Mouse (Mus musculus) gastrocnemius, postnatal 25 days (tissue): Measurements from ENCODE around the gene Lamtor4. TPM values are rescaled to one million over a fixed set of nuclear protein-coding genes. Genes with fewer than 3 reads are reported as not detected.
A peak's percentile ranks its signal among the peaks of the same experiment; 100 is the strongest.
"Not testable (repeated sequence)": the region's sequence is repeated elsewhere in the genome, so short reads cannot be mapped to it uniquely, and the experiment has no call there.

ENCODE experiments used
- DNase-seq: peaks from one replicate; pipeline ENCODE4 v3.0.0; 2022
- long read RNA-seq, 2 experiments: library from polyadenylated mRNA; stranded (forward); transcript quantifications; one replicate each; pipeline ENCODE4 v2.0.0; 2021
- total RNA-seq, 2 experiments: library from RNA; stranded (reverse); gene quantifications; 1 replicate in 1 of 2; 2 replicates in 1 of 2; pipeline ENCODE4 v1.2.3; 2021

Gene Lamtor4
- total RNA-seq, result 10 to 100 TPM; 48.3 to 50.8 TPM
- long read RNA-seq, experiment 1, transcript Lamtor4-201 (4 exons, 877 nt), result minor isoform, 41 of 109 reads
- long read RNA-seq, experiment 1, transcript Lamtor4-202 (3 exons, 980 nt), result major isoform, 63 of 109 reads
- long read RNA-seq, experiment 1, partial matches to known transcripts, result 4 of 109 reads
- long read RNA-seq, experiment 1, other reads (novel, unspliced or antisense), result 1 of 109 reads
- long read RNA-seq, experiment 2, transcript Lamtor4-202 (3 exons, 980 nt), result major isoform, 42 of 83 reads
- long read RNA-seq, experiment 2, transcript Lamtor4-201 (4 exons, 877 nt), result minor isoform, 30 of 83 reads
- long read RNA-seq, experiment 2, partial matches to known transcripts, result 9 of 83 reads
- long read RNA-seq, experiment 2, other reads (novel, unspliced or antisense), result 2 of 83 reads

DNA sequence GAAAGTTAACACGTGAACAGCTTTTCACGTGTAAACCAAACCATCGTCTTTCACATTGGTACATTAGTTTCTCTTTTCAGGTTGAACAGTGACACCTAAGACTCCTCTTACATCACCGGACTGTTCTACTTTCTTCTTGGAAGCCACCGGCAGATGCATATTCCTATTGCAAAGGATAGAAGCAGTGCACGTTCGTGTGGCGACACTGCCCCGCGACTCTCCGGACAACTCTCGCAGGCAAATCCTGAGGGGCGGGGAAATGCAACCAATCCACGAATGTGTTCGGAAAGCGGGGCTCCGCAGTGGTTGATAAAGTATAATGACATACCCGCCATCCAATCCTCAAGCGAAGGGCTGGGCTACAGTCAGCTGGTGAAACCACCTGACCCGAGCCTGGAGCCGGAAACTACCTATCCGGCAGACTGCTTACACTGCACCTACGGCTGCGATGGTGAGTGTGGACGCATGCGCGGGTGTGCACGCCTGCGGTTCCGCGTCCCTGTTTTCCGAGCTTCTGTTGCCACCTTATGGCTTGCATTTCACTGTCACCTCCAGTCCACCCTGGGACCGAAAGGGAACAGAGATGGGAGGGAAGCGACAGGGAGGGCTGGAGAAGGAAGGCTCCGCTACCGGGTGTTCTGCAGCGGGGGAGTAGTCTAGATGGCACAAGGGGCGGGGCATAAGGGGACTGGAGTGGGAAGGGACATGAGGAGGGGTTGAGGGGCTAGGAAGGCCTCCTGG, at the start of gene Lamtor4:
Gene Lamtor4, plus strand, starts transcription at position 130 of the 741 bp plus-strand sequence.
- DNase-seq, result peak; percentile 93

DNA sequence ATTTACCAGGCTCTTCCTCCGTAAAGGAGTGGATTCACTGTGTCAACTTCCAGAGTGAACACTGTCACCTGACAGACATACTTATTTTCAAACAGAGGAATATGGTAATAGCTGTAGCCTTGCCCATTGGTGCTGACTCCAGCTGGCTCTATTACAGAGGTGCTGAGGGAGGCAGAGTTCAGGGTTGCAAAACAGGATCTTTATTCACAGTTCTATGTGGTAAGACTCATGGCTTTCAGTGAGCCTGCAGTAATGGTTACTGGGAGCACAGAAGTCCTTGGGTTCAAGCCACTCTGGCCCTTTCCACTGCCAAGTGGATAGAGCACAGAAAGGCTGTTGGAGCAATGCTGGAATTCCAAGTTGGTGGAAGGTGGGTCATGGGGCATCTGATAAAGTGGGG, 48.0 kb upstream of the Lamtor4 start:
- no peak for DNase-seq

DNA sequence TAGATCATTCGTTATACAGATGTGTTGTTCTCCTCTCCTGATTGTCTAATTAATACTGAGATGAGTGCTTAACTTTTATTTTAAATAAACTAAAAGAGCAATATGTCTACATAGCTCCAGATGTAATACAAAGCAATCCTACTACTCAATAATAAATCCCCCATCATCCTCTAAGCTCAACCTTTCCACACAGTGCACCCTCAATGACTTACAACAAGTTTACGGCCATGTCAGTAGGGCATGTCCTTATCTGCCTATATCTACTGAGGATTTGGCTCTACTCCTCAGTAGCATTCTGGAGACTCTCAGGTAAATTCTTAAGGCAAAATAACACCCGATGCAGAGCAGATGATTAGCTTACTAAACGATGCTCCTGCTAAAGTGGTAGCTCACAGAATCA, 47.4 kb upstream of the Lamtor4 start:
- no peak for DNase-seq

DNA sequence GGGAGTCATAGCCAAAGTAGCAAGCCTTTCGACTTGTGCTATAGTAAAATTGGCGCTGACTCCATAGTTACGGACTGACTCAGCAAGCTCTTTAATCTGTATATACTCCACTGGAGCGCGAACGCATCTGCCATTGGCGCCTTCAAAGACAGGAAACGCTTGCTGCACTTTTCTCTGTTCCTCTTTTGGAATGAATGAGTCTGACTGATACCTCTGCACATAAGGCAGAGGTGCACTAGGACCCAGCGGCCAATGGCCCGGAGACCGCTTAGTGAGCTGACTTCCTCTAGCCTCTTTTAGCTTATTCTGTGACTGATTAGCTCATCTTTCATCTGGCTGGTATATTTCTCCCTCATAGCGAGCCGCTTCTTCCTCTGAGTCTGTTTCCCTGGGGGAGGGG, 38.6 kb upstream of the Lamtor4 start:
- not testable (repeated sequence) for DNase-seq

DNA sequence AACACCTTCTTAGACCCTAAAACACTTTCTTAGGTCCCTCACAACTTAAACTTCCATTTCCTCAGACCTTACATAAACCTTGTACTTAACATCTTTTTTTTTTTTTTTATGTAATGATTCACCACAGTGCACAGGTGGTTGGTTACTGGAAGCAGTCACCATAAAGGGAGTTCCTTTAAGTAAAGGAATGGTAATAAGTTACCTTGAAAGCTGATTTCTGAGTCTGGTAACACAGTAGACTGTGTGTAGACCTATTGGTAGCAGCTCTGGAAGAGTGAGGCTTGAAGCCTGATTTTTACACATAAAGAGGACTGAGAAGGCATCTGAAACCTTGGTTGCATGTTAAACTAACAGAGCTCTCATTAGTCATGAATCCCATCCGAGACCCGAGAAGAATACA, 35.4 kb upstream of the Lamtor4 start:
- no peak for DNase-seq

DNA sequence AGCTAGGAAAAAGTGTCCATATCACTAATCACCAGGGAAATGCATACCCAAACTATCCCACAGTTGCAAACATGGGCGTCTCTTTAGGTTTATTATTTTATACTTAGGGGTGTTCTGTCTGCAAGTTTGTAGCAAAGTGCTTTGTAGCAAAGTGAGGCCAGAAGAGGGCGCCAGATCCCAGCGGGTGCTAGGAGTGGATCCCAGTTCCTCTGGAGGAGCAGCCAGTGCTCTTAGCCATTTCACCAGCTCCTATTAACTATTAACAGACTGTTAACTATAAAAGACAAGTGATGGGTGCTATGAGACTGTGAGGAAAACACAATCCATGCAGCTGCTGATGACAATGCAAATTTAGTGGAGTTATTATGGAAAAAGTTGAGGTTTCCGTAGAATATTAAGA, 33.2 kb upstream of the Lamtor4 start:
- DNase-seq, result peak; percentile 40

DNA sequence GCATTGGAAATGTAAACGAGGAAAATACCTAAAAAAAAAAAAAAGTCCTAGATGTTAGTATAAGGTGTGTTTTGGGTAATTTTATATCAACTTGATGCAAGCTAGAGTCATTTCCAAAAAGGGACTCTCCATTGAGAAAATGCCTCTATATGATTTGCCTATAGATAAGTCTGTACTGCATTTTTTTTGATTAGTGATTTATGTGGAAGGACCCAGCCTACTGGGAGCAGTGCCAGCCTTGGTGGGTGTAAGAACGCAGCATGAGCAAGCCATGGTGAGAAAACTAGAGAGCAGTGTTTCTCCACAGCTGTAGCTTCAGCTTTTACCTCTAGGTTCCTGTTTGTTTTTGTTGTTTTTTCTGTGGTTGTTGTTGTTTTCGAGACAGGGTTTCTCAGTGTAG, 32.0 kb upstream of the Lamtor4 start:
- DNase-seq, result no peak

DNA sequence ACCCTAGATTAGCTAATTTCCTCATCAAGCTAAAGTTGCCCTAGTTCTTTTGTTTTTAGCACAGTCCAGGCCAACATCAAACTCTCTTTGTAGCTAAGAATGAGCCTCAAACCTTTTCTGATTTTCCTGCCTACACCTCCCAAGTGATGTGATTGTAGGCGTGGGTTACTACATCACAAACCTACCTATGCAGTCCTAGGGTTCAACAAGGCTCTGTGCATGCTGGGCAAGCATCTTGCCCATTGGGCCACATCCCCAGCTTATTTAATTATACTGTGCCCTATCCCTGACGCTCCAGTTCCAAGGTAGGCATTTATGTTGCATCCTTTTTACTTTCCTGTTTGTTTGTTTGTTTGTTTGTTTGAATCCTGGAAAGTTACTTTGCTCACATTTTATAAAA, 29.6 kb upstream of the Lamtor4 start, which contains the start of gene Nxpe5:
Gene Nxpe5, plus strand, starts transcription at position 199 of the 400 bp plus-strand sequence.
- no peak for DNase-seq

DNA sequence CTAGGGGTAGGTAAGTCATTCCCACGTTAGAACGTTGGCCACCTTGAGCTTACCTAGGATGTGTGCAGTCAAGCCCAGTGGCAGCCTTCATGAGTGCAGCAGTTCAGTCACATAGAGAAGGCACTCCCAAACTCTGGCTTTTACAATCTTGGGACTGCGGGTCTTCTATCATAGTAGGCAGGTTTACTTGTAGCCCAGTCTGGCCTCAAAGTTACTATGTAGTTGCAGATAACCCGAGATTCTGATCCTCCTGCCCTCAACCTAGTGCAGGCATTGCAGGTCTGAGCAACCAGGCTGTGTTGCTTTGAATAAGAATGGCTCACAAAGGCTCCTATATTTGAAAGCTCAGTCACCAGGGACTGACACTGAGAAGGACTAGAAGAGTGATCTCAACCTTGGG, 28.8 kb upstream of the Lamtor4 start:
- no peak for DNase-seq

DNA sequence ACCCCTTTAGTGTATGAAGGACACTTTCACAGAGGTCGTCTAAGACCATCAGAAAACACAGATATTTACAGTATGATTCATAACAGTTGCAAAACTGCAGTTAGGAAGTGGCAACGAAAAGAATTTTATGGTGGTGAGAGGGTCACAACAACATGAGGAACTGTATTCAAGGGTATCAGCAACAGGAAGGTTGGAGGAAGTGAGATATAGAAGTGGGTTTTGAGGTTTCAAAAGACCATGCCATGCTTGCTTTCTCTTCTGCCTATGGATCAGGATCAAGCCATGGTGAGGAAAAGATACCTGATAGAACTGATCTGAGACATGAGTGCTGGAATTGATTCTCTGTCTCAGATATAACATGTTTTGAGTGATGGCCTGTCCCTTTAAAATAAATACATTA, 27.9 kb upstream of the Lamtor4 start:
- DNase-seq, result no peak

DNA sequence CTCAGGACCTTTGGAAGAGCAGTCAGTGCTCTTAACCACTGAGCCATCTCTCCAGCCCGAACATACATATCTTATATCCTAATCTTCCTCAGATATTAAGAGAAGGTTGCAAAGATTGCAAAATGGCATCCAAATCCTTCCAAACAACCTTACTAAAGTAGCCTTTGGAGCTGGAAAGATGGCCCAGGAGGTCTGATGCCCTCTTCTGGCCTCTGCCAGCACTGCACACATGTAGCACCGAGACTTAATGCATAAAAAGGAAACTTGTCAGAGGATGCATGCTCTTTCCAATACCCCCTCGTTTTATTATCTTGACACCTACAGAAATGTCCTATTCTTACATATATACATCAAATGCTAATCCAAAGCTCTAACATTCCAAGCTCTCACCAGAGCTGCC, 27.3 kb upstream of the Lamtor4 start:
- no peak for DNase-seq

DNA sequence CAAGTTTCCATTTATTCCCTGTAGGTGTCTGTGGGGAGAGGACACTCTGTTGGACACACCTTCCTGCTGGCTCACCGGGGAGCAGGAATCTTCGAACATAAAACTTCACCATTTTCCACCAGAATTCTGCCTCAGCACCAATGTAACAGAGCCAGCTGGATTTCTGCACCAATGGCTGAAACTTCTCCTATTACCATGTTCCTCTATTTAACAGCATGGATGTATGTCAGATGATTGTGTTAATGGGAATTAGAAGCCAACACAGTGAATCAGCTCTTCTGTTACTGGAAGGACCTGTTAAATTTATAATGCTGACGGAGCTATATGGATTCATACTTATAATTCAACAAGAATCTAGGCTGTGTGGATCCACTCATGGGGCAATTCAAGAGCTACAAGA, 25.8 kb upstream of the Lamtor4 start:
- no peak for DNase-seq

DNA sequence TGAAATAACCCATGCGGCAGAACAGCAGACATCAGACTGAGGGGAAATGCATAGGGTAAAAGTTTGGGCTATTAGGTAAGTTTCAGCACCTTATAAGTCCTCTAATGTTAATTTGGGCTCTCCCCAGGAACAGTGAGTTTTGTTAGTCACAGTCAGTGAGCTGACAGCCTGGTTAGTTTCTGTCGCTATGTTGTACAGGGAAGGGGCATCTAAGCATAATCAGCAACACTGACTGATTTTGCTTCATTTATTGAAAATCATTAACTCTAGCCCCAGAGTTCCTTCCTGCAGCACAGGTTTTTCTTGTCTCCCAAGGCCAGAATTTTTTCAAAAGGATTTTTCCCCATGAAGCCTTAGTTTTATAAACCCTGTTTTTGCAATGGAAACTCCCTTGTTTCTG, 21.5 kb upstream of the Lamtor4 start:
- no peak for DNase-seq

DNA sequence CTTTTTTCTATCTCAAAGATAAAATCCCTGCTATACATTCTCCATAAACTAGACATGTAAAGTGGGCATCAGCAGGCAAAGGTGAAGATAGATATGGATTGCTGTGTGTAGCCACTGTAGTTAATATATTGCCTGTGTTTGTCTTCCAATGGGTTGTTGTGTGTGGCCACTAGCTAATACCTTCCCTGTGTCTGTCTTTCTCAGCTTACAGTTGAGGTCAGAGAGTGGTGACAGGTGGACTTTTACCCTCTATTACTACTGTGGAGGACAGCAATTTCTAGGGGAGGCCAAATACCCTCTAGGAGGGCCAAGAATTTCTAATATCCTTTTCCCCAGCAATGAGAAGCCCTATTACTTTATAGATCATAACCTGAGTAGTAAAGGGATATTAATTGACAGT, 21.1 kb upstream of the Lamtor4 start:
- no peak for DNase-seq

DNA sequence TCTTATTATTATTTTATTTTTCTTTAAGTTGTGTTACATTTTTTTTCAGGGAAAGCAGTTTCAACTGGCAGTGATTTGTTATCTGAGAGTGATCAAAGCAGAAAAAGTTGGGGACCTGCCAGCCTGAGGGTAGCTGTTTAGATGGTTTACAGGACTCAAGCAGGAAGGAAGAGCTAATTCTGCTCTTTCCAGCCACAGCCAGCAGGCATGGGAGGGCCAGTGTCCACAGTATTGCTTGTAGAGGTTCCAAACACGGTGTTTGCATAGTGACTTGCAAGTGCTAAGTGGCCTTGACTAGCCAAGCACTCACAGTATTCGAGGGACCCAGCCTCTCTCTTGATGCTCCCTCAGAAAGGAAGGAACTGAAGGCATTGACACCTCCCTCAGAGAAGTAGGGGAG, 13.8 kb upstream of the Lamtor4 start:
- no peak for DNase-seq

DNA sequence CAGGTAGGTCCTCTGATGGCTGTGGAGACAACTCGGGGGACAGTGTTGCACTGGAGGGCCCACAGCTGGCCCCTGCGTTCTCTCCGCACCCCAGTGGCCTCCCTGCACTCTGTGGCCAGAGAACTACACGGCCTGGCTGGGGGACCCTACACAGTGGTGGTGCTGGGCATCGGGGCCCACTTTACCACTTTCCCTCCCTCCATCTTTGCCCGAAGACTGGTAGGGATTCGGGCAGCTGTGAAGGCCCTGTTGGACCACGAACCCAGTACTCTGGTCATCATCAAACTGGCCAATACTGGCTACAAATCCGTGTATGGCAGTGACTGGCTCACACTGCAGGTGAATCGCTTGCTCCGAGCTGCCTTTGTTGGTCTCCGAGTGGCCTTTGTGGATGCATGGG, 4.1 kb upstream of the Lamtor4 start:
- DNase-seq, result no peak

DNA sequence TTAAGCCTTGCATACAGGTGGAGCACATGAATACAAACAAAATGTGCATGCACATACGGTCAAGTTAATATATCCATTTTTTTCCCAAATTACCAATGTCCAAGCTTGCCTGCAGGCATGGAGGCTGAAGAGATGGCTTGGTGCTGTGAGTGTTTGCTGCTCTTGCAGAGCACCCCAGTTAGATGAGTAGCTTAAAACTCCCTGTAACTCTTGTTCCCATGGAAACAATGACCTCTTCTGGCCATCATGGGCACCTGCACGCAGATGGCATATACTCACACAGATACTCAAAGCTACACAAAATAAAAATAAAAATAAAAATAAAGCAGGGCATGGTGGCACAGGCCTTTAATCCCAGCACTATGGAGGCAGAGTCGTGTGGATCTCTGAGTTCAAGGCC, 2.2 kb upstream of the Lamtor4 start:
- DNase-seq, result no peak

DNA sequence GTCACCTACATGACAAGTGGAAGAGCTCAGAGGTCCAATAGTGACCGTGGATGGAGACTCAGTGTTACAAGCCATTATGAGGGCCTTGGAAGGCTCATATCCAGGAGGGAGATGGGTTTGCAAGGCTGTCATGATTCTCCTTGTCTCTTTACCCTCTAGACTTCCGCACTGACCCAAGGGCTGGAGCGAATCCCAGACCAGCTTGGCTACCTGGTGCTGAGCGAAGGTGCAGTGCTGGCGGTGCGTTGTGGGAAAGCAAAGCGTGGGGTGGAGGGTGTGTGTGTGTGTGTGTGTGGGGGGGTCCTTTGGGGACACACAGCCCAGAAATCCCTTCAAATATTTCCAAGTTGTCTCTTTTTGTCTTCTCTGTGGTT, 799 bp downstream of the Lamtor4 start:
- no peak for DNase-seq

DNA sequence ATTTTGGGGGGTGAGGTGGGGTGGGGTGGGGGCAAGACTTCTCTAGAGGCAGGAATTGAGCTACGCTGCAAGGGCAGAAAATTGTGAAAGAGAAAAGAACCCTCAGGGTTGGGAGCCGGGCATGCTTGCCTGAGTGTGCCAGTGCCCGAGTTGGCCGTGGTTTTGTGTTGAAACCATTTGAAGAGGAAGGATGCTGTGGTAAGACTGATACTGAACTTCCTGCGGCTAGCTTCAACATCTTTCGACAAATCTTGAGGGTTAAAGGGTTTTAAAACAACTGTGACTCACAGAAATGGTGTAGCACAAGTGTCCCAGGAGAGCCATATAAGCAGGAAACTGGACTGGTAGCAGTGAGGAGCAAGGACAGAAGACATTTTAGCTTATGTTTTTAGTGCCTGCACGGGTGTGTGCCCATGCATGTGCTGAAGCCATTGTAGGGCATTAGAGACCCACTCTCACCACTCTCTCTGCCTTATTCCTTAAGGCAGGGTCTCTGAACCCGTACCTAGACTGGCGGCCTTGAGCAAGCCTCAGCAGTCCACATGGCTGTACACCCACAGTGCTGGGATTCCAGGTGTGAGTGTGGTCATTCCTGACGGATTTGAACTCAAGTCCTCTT, 1.8 kb downstream of the Lamtor4 start:
- no peak for DNase-seq

DNA sequence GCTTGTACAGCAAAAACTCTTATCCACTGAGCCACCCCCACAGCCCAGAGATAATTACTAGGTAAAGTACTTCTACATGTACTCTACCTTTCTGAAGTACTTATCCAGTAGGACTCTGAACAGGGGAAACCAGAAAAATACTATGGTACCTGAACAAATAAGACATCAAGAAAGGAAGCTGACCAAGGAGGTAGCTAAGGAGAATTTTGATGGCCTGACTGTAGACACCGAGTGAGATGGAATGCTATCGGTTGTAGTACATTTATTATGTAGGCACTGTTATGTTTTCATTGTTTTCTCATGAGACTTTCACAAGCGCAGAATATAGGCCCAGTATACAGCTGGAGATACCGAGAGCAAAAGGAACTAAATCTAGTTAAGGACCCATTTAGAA, 2.3 kb downstream of the Lamtor4 start:
- DNase-seq, result no peak

DNA sequence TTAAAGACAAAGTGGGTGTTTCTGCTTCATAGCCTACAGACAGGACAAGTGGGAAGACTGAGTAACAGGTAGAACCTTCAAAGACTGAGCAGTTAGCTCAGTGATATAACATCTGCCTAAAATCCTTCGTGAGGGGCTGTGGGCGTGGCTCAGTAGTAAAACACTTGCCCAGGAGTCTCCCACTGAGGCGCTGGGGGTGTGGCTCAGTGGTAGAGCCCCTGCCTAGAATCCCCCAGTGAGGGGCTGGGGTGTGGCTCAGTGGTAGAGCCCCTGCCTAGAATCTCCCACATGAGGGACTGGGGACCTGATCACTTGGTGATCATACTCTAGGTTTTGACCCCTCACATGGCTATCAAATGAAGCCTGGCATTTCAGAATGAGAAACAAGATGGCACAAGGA, 2.8 kb downstream of the Lamtor4 start:
- no peak for DNase-seq

DNA sequence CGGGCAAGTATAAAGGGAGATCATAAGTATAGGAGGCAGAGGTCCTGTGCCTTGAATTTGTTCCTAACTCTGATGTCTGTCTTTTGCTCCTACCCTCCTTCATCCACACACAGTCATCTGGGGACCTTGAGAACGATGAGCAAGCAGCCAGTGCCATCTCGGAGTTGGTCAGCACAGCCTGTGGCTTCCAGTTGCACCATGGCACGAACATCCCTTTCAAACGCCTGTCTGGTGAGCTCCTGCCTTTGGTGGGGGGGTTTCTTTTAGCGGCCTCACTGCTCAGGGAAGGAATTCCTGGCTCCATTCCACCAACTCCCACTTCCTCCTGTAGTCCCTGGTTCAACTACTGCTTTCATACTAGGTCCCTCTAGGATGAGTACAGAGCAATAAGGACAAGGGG, 3.3 kb downstream of the Lamtor4 start:
- DNase-seq, result no peak

DNA sequence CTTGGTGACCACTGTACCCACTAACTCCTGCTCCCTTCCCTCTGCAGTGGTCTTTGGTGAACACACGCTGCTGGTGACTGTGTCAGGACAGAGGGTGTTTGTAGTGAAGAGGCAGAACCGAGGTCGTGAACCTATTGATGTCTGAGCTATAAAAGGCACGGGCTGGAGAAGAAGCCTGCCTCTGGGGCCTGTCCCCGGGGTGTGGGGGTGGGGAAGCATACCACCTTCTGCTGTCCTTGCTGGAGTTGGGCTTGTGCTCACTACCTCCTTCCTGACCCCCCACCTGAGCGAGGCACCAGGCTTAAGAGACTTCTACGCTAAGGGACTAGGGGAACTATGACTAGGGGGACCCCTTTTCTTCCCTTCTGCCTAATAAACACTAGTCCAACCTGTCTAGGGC, 3.7 kb downstream of the Lamtor4 start:
- no peak for DNase-seq
